Mouse (Mus musculus): ENCODE data around the gene Olfr1359.

Gene Olfr1359

GRCm38 (mm10) chr13:21727948-21728572, 30.1 kb downstream of the Olfr1359 start:
- no peak for DNase-seq

- DNase-seq: no peak
Measured at GRCm38 (mm10) chr13:21729544-21729943, 31.6 kb downstream of the Olfr1359 start.

- peak; percentile 32 to 49 for DNase-seq
Measured at GRCm38 (mm10) chr13:21733466-21733865, 35.6 kb downstream of the Olfr1359 start.

GRCm38 (mm10) chr13:21734010-21734905, 36.3 kb downstream of the Olfr1359 start:
- peak; percentile 76 to 85 for DNase-seq

- peak; percentile 89 to 92 for DNase-seq
Measured at GRCm38 (mm10) chr13:21734906-21735767, 37.2 kb downstream of the Olfr1359 start, which contains the start of gene Hist1h4j. Gene Hist1h4j (plus strand): TSS chr13:21735064.

- no peak for DNase-seq
Measured at GRCm38 (mm10) chr13:21745006-21745405, 47.1 kb downstream of the Olfr1359 start.

- DNase-seq: peak in 1 of 2 experiments; percentile 4
Measured at GRCm38 (mm10) chr13:21749387-21750158, 51.7 kb downstream of the Olfr1359 start.

GRCm38 (mm10) chr13:21750159-21751017, 52.5 kb downstream of the Olfr1359 start, which contains the start of gene Hist1h4k:
Gene Hist1h4k (minus strand): TSS chr13:21750505.
- DNase-seq: peak; percentile 96

- DNase-seq: no peak
Measured at GRCm38 (mm10) chr13:21751417-21751816, 53.5 kb downstream of the Olfr1359 start.

GRCm38 (mm10) chr13:21751827-21752226, 53.9 kb downstream of the Olfr1359 start:
- no peak for DNase-seq

GRCm38 (mm10) chr13:21752356-21752755, 54.4 kb downstream of the Olfr1359 start:
- DNase-seq: no peak

- DNase-seq: no peak
Measured at GRCm38 (mm10) chr13:21753051-21753523, 55.2 kb downstream of the Olfr1359 start.

GRCm38 (mm10) chr13:21753524-21754285, 55.8 kb downstream of the Olfr1359 start, which contains the start of the genes Hist1h2ak and Hist1h2bn:
Gene Hist1h2ak (minus strand): TSS chr13:21753827.
Gene Hist1h2bn (plus strand): TSS chr13:21754123.
- DNase-seq: peak; percentile 54 to 76

GRCm38 (mm10) chr13:21754294-21755001, 56.5 kb downstream of the Olfr1359 start:
- DNase-seq: peak; percentile 63 to 67

GRCm38 (mm10) chr13:21755707-21756106, 57.8 kb downstream of the Olfr1359 start:
- no peak for DNase-seq

Measured in kidney, postnatal 4 days (tissue).